Mouse (Mus musculus) heart, adult 2 months (tissue): ENCODE measurements around the gene Naf1. TPM values are rescaled to one million over a fixed set of nuclear protein-coding genes. Genes with fewer than 3 reads are reported as not detected.
A peak's percentile ranks its signal among the peaks of the same experiment; 100 is the strongest.

Source experiments
- DNase-seq, 2 experiments: peaks; one replicate each; pipeline ENCODE4 v3.0.0; 2021
- H3K27ac ChIP-seq: fragments of 200-600 bp; 2 replicates; pipeline ENCODE4 v1.8.1; 2022
- H3K27me3 ChIP-seq: fragments of 200-500 bp; 2 replicates; pipeline ENCODE4 v1.6.1; 2012; ENCODE audit warnings: mild to moderate bottlenecking, low read length, inconsistent platforms, mixed read lengths; ENCODE audit not compliant: control insufficient read depth, insufficient read depth
- H3K36me3 ChIP-seq: fragments of 200-500 bp; 2 replicates; pipeline ENCODE4 v1.6.1; 2012; ENCODE audit warnings: low read length, inconsistent platforms; ENCODE audit not compliant: control insufficient read depth, insufficient read depth
- H3K4me1 ChIP-seq: fragments of 200-500 bp; 2 replicates; pipeline ENCODE4 v1.6.1; 2011; ENCODE audit warnings: low read length; ENCODE audit not compliant: control insufficient read depth, insufficient read depth
- H3K4me3 ChIP-seq: fragments of 200-600 bp; 2 replicates; pipeline ENCODE4 v1.8.1; 2022
- H3K79me2 ChIP-seq: fragments of 200-500 bp; replicated peaks from 2 replicates; pipeline ENCODE4 v1.6.1; 2012; ENCODE audit warnings: mild to moderate bottlenecking, inconsistent platforms, low read length, moderate library complexity, mixed read lengths; ENCODE audit not compliant: control insufficient read depth, insufficient read depth
- H3K9ac ChIP-seq: fragments of 200-500 bp; 2 replicates; pipeline ENCODE4 v1.6.1; 2012; ENCODE audit warnings: low read depth, mild to moderate bottlenecking, control low read depth, inconsistent platforms, low read length, mixed read lengths
- CTCF ChIP-seq: fragments of 200-600 bp; IDR thresholded peaks from 2 replicates; pipeline ENCODE4 v1.8.1; 2022; ENCODE audit warnings: antibody characterized with exemption, mild to moderate bottlenecking, moderate library complexity
- EP300 ChIP-seq: fragments of 200-500 bp; IDR thresholded peaks from 2 replicates; pipeline ENCODE4 v1.6.1; 2011; ENCODE audit warnings: low read depth, low read length, control low read depth; ENCODE audit not compliant: insufficient read depth
- POLR2A ChIP-seq: fragments of 200-500 bp; IDR thresholded peaks from 2 replicates; pipeline ENCODE4 v1.6.1; 2011; ENCODE audit warnings: mild to moderate bottlenecking, low read depth, low read length, control low read depth; ENCODE audit not compliant: insufficient read depth
- WGBS: fragments of 180-500 bp; shearing (Covaris S2); methylation state at CpG from one replicate; pipeline ENCODE4 v1.1.7; 2018; 5-methylcytosine and 5-hydroxymethylcytosine counted together
- intact Hi-C: fragments of 180-260 bp; cut with DNase I; formaldehyde crosslinking; loops from one replicate; pipeline ENCODE4 v1.15.1; 2025
- long read RNA-seq: library from polyadenylated mRNA; stranded (forward); transcript quantifications from one replicate; pipeline ENCODE4 v2.0.0, GENCODE M21; 2021
- polyA plus RNA-seq: library from polyadenylated mRNA; depleted of rRNA; stranded (reverse); fragments of >200 nt; gene quantifications from 2 replicates; pipeline ENCODE4 v1.2.3, GENCODE M21; 2012; rRNA removed
- total RNA-seq, 2 experiments: library from RNA; stranded (reverse); gene quantifications; 2 replicates each; pipeline ENCODE4 v1.2.3; 2021

Gene Naf1
- total RNA-seq (1 to 10 TPM; 4.6 to 5.4 TPM), polyA plus RNA-seq (2.3 and 3.3 TPM in 2 replicates)
- long read RNA-seq, partial matches to known transcripts: 1 of 1 reads
- long read RNA-seq, other reads (novel, unspliced or antisense): 0 of 1 reads

DNA sequence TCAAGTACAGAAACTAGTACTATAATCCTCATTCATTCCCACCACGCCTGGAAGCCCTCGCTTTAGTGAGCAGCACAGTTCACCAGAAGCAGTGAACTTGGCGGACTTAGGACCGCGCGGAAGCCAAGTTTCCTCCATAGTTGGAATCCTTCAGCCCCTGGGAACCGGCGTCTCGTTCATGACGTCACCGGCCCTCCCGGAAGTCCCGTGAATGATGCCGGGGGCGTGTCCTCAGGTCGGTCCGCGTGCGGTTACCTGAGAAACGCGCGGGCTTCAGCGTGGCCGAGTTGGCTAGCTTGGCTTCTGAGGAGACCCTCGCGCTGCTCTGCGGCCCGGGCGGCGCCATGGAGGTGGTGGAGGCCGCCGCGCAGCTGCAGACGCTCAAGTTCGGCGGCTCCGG is at the start of gene Naf1:
Gene Naf1 (plus strand): TSS at position 195 of the 400 bp plus-strand sequence.
- no peaks in the 10 kb centered on the region for H3K27me3 ChIP-seq
- WGBS: under 1% methylated on average over 37 of the region's 37 CpGs
- peak within 1 kb of the TSS; percentile 57 for H3K27ac ChIP-seq
- H3K9ac ChIP-seq: peak within 1 kb of the TSS; percentile 82
- H3K4me3 ChIP-seq: peak within 1 kb of the TSS; percentile 84
- intact Hi-C loops: loop anchor here (5.0 kb wide), 1 partner anchor 373 kb away; the partner anchor contains the start of gene Tma16
- DNase-seq: peak; percentile 93
- 0 out of 2 replicates have a peak, but pooled peaks have one; percentile 54 for TF ChIP-seq EP300
- TF ChIP-seq POLR2A: no peak
- no peaks in the 10 kb centered on the region for H3K36me3 ChIP-seq
- H3K4me1 ChIP-seq: no peaks in the 10 kb centered on the region; the same call in 1 of the 2 replicates
- no peaks in the 10 kb centered on the region for H3K79me2 ChIP-seq

DNA sequence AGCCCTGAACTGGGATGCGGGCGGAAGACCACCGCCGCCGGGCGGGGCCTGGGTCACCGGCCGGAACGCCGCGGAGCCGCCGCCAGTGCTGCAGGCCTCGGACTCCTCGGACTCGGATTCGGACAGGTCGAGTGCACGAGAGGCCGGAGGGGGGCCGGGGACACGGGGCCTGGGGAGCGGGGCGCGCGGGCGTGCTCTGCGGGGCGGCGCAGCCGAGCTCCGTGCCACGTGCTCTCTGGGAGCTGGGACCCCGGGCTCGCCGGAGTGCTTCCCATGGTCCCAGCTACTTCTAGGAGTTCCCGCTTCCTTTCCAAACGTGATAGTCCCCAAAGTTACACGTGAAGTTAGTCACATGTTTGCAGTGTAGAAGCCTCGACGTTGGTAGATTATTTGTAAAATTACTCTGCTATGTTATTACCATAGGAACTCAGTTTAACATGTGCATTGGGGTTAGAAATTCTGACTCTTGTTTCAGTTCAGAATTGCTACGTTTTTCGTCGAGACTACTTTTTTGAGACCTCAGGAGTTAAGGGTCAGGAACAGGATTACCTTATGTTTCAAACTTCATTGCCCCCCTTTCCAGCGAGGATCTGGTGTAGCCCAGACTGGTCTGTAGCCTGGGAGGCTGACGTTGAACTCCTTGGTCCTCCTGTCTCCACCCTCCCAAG is 1.0 kb downstream of the Naf1 start:
- Histone ChIP-seq H3K4me1 (no peaks in the 10 kb centered on the region; the same call in 1 of the 2 replicates), H3K79me2 (no peaks in the 10 kb centered on the region), H3K27me3 (no peaks in the 10 kb centered on the region), H3K9ac (peak overlapping the region; percentile 72), H3K4me3 (peak overlapping the region; percentile 74), H3K36me3 (no peaks in the 10 kb centered on the region), H3K27ac (peak overlapping the region; percentile 57)
- intact Hi-C loops: loop anchor here (5.0 kb wide), 1 partner anchor 374 kb away; the partner anchor contains the start of gene Tma16
- DNase-seq: peak; percentile 39 to 56
- no peak for TF ChIP-seq EP300
- WGBS: 4% methylated on average over 46 of the region's 46 CpGs

GRCm38 (mm10) chr8:66861589-66862500 is 1.8 kb downstream of the Naf1 start:
- Histone ChIP-seq H3K36me3 (no peaks in the 10 kb centered on the region), H3K27ac (no peak overlapping the region; the same call in 1 of the 2 replicates), H3K4me1 (no peaks in the 10 kb centered on the region; the same call in 1 of the 2 replicates), H3K27me3 (no peaks in the 10 kb centered on the region), H3K4me3 (peak overlapping the region; percentile 74), H3K9ac (no peak overlapping the region), H3K79me2 (no peaks in the 10 kb centered on the region)
- 77% methylated on average over 5 of the region's 5 CpGs for WGBS
- intact Hi-C loops: loop anchor here (5.0 kb wide), 1 partner anchor 375 kb away; the partner anchor contains the start of gene Tma16
- TF ChIP-seq POLR2A: no peak
- TF ChIP-seq EP300: no peak
- TF ChIP-seq CTCF: no peak
- no peak for DNase-seq

GRCm38 (mm10) chr8:66863761-66864160 is 3.7 kb downstream of the Naf1 start:
- H3K36me3 ChIP-seq: no peaks in the 10 kb centered on the region
- no peak overlapping the region for H3K4me3 ChIP-seq
- TF ChIP-seq EP300 (no peak), CTCF (no peak), POLR2A (no peak)
- intact Hi-C loops: loop anchor here (5.0 kb wide), 1 partner anchor 376 kb away; the partner anchor contains the start of gene Tma16
- WGBS: 99% methylated on average over 3 of the region's 3 CpGs
- H3K27ac ChIP-seq: no peak overlapping the region
- no peaks in the 10 kb centered on the region for H3K27me3 ChIP-seq
- H3K9ac ChIP-seq: no peak overlapping the region
- H3K79me2 ChIP-seq: no peaks in the 10 kb centered on the region
- no peaks in the 10 kb centered on the region; the same call in 1 of the 2 replicates for H3K4me1 ChIP-seq
- DNase-seq: no peak

GRCm38 (mm10) chr8:66865120-66865519 is 5.1 kb downstream of the Naf1 start:
- Histone ChIP-seq H3K27ac (no peak overlapping the region), H3K79me2 (no peaks in the 10 kb centered on the region), H3K4me1 (no peaks in the 10 kb centered on the region), H3K36me3 (no peaks in the 10 kb centered on the region), H3K27me3 (no peaks in the 10 kb centered on the region), H3K4me3 (no peak overlapping the region), H3K9ac (no peak overlapping the region)
- TF ChIP-seq CTCF: no peak
- no peak for TF ChIP-seq EP300
- TF ChIP-seq POLR2A: no peak
- intact Hi-C loops: no loop called here
- WGBS: 70% methylated on average over 1 of the region's 1 CpGs
- DNase-seq: no peak

GRCm38 (mm10) chr8:66867679-66868078 is 7.7 kb downstream of the Naf1 start:
- no peaks in the 10 kb centered on the region for H3K27me3 ChIP-seq
- no peak overlapping the region for H3K4me3 ChIP-seq
- WGBS: 65% methylated on average over 3 of the region's 3 CpGs
- H3K9ac ChIP-seq: no peak overlapping the region
- intact Hi-C loops: no loop called here
- TF ChIP-seq CTCF (no peak), POLR2A (no peak)
- no peaks in the 10 kb centered on the region for H3K79me2 ChIP-seq
- H3K27ac ChIP-seq: no peak overlapping the region
- H3K36me3 ChIP-seq: no peaks in the 10 kb centered on the region
- H3K4me1 ChIP-seq: no peaks in the 10 kb centered on the region
- no peak for DNase-seq
